Mouse (Mus musculus) limb, embryonic 12.5 days (tissue): ENCODE data around the gene Cnot1. TPM values are rescaled to one million over a fixed set of nuclear protein-coding genes. Genes with fewer than 3 reads are reported as not detected.

Experiments
- ATAC-seq: fragments of 200-750 bp; cut with Nextera tagmentation; 2 replicates; pipeline ENCODE4 v1.8.0; 2017; ENCODE audit warnings: low read depth, moderate TSS enrichment; ENCODE audit not compliant: insufficient number of reproducible peaks, insufficient read depth, low FRiP score, low TSS enrichment
- H3K27ac ChIP-seq: fragments of 300-500 bp; sonication (generic); 2 replicates; pipeline ENCODE4 v1.5.1; 2016; ENCODE audit warnings: mild to moderate bottlenecking, moderate library complexity
- H3K27me3 ChIP-seq: fragments of 300-500 bp; sonication (generic); 2 replicates; pipeline ENCODE4 v1.6.1; 2016; ENCODE audit warnings: mild to moderate bottlenecking, moderate library complexity
- H3K36me3 ChIP-seq: fragments of 300-500 bp; sonication (generic); 2 replicates; pipeline ENCODE4 v1.6.1; 2016; ENCODE audit warnings: mild to moderate bottlenecking, moderate library complexity
- H3K4me1 ChIP-seq: fragments of 300-500 bp; sonication (generic); replicated peaks from 2 replicates; pipeline ENCODE4 v1.6.1; 2016
- H3K4me2 ChIP-seq: fragments of 300-500 bp; sonication (generic); 2 replicates; pipeline ENCODE4 v1.6.1; 2016; ENCODE audit warnings: mild to moderate bottlenecking, moderate library complexity
- H3K4me3 ChIP-seq: fragments of 300-500 bp; sonication (generic); replicated peaks from 2 replicates; pipeline ENCODE4 v1.5.1; 2016; ENCODE audit warnings: mild to moderate bottlenecking
- H3K9ac ChIP-seq: fragments of 300-500 bp; sonication (generic); replicated peaks from 2 replicates; pipeline ENCODE4 v1.6.1; 2016; ENCODE audit warnings: mild to moderate bottlenecking, moderate library complexity
- H3K9me3 ChIP-seq: fragments of 300-500 bp; sonication (generic); 2 replicates; pipeline ENCODE4 v1.6.1; 2016; ENCODE audit warnings: mild to moderate bottlenecking, moderate library complexity
- WGBS: fragments of 180-500 bp; shearing (Covaris S2); methylation state at CpG from one replicate; pipeline ENCODE4 v1.1.7; 2016; 5-methylcytosine and 5-hydroxymethylcytosine counted together
- polyA plus RNA-seq: library from polyadenylated mRNA; unstranded; fragments of >200 nt; fragmentation: Nextera tagmentation; extraction: Ambion mirVana; gene quantifications from 2 replicates; pipeline ENCODE4 v1.2.1, GENCODE M21; 2016

Gene Cnot1
- 91.3 and 109 TPM in 2 replicates for polyA plus RNA-seq

- WGBS = under 1% methylated on average over 44 of the region's 44 CpGs
Measured at GRCm38 (mm10) chr8:95807331-95807843, at the start of gene Cnot1. Cnot1 (minus strand) TSS chr8:95807464.

GRCm38 (mm10) chr8:95854174-95854573, 46.9 kb upstream of the Cnot1 start:
- H3K4me2 ChIP-seq = no peak overlapping the region
- no peak overlapping the region for H3K9ac ChIP-seq
- ATAC-seq = no peak
- H3K27me3 ChIP-seq = no peaks in the 10 kb centered on the region
- no peaks in the 10 kb centered on the region for H3K36me3 ChIP-seq
- no peaks in the 10 kb centered on the region for H3K9me3 ChIP-seq
- no peak overlapping the region for H3K4me3 ChIP-seq
- H3K4me1 ChIP-seq = peaks cover 9% of the 10 kb centered on the region
- no peak overlapping the region for H3K27ac ChIP-seq
- WGBS = 85% methylated on average over 6 of the region's 6 CpGs

More at GRCm38 (mm10) chr8:95807331-95807843, at the start of gene Cnot1:
- Histone ChIP-seq H3K4me2 (peak within 1 kb of the TSS; percentile 87), H3K36me3 (peaks cover 8% of the 10 kb centered on the region), H3K9ac (peak within 1 kb of the TSS; percentile 98), H3K27me3 (no peaks in the 10 kb centered on the region), H3K9me3 (no peaks in the 10 kb centered on the region), H3K27ac (peak within 1 kb of the TSS; percentile 96), H3K4me1 (peaks cover 18% of the 10 kb centered on the region), H3K4me3 (peak within 1 kb of the TSS; percentile 98)
- ATAC-seq = peak; percentile 98

DNA sequence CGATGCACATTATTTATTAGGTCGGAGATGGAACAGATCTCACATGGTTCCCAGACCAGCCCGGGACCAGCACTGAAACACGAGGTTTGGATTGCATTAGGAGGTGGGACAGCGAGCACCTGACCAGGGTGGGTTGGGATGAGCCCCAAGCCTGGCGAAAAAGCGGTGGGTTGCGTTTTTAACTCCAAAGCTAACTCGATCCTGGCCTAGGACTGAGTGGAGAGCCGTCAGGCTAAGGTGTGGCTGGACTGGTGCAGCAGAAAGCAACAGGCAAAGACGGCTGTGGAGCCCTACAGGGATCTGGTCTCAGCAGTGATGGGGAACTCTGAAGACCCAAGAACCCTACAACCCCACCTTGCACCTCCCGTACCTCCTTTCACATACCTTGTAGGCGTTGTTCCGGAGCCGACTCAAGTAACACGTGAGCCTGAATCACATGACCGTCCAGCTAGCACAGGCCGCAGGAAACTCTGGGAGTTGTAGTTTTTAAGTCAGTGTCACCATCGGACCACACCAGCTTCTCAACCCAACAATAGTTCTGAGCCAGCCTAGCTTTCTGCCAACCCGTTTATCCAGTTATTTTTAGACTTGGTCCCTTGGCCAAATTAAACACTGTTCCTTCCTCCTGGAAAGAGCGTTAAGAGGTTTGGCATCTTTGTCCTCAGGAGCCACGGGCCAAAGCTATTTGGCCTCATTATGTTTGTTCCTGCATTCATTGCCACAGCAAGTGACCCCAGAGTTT, 46.0 kb upstream of the Cnot1 start, which contains the start of gene Slc38a7:
Gene Slc38a7, minus strand, starts transcription at position 438 of the 742 bp plus-strand sequence.
- peaks cover 9% of the 10 kb centered on the region for H3K4me1 ChIP-seq
- peak within 1 kb of the TSS; percentile 77 for H3K4me2 ChIP-seq
- H3K4me3 ChIP-seq = peak within 1 kb of the TSS; percentile 69
- no peaks in the 10 kb centered on the region for H3K27me3 ChIP-seq
- ATAC-seq = peak; percentile 94
- H3K36me3 ChIP-seq = peaks cover 3% of the 10 kb centered on the region
- H3K27ac ChIP-seq = no peak within 1 kb of the TSS
- H3K9me3 ChIP-seq = no peaks in the 10 kb centered on the region
- WGBS = 14% methylated on average over 22 of the region's 22 CpGs
- peak within 1 kb of the TSS; percentile 73 for H3K9ac ChIP-seq

DNA sequence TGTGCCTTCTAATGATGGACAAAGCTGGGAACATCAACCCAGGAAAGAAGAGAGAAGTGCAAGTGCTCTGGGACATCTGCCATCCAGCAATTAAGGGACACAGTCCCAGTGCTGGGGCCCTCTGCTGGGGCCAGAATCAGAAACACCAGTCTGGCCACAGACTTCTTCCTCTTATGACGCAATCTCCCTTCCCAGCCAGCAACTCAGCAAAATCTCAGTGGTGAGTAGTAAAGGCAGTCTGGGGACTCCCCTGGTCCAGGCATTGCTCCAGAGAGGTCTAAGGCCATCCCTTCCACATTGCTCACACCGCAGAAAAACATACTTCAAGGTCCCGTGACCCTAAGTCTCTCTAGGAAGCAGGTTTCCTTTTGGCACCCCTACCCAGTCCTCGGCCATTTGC, 45.0 kb upstream of the Cnot1 start:
- Histone ChIP-seq H3K27ac (no peak overlapping the region), H3K4me1 (peaks cover 9% of the 10 kb centered on the region), H3K9ac (peak overlapping the region; percentile 73; the same call in 1 of the 2 replicates), H3K4me2 (peak overlapping the region; percentile 77), H3K4me3 (peak overlapping the region; percentile 69), H3K9me3 (no peaks in the 10 kb centered on the region), H3K27me3 (no peaks in the 10 kb centered on the region), H3K36me3 (peaks cover 5% of the 10 kb centered on the region)
- WGBS = 75% methylated on average over 4 of the region's 4 CpGs
- no peak for ATAC-seq

DNA sequence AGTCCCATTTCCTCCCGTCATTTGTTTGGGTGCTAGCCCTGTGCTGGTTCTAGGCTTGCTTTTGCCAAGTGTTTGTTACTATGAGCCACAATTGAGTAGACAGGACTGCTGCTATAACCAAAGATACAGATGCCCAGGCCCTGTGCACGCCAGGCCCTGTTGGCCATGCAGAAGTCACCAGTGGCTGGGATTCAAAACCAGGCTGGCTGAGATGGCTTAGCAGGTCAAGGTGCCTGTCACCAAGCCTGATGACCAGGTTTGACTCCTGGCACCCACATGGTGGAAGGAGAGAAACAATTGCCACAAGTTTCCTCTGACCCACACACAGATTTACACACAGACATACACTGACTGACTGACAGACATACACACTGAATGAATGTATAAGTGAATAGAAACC, 43.1 kb upstream of the Cnot1 start:
- H3K36me3 ChIP-seq = peaks cover 13% of the 10 kb centered on the region
- no peaks in the 10 kb centered on the region for H3K27me3 ChIP-seq
- no peak overlapping the region for H3K9ac ChIP-seq
- no peak overlapping the region for H3K27ac ChIP-seq
- no peak overlapping the region for H3K4me3 ChIP-seq
- 91% methylated on average over 2 of the region's 2 CpGs for WGBS
- H3K4me1 ChIP-seq = peaks cover 9% of the 10 kb centered on the region
- H3K9me3 ChIP-seq = no peaks in the 10 kb centered on the region
- ATAC-seq = no peak
- H3K4me2 ChIP-seq = no peak overlapping the region

DNA sequence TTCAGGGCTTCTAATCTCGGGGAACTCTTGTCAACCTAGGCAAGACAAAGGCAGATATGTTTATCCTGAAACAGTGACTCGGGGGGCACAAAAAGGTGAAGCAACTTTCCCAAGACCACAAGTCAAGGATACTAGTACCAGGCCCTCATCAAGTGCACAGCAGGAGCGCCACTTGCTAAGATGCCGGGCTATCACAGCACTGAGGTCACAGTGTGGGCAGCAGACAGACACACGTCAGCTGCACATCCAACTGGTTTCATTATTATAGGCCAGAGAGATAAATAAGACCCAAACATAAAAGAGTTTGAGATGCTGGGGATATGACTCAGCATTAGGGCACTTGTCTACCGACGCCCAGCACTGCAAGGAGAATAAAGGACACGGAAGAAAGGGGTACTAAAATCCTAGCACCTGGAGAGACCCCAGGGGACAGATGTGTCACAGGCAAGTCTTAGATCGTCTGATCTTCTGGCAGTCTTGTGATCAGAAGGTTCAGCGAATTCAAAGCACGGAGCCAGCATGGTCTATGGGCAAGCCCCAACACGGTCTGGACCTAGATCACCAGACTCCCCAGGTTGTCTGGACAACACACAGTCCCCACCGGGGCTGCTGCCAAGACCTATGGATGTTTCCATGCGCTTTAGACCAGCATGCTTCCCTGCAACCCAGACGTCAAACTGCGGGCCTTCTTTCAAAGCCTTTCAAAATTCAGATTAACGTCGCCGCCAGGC, 41.6 kb upstream of the Cnot1 start:
- Histone ChIP-seq H3K4me3 (no peak overlapping the region), H3K36me3 (peaks cover 27% of the 10 kb centered on the region), H3K4me1 (peaks cover 9% of the 10 kb centered on the region), H3K9ac (no peak overlapping the region), H3K9me3 (no peaks in the 10 kb centered on the region), H3K4me2 (no peak overlapping the region), H3K27ac (no peak overlapping the region), H3K27me3 (no peaks in the 10 kb centered on the region)
- no peak for ATAC-seq
- 90% methylated on average over 19 of the region's 19 CpGs for WGBS

GRCm38 (mm10) chr8:95848061-95848551, 40.8 kb upstream of the Cnot1 start:
- WGBS = 81% methylated on average over 24 of the region's 24 CpGs
- Histone ChIP-seq H3K27ac (no peak overlapping the region), H3K36me3 (peaks cover 35% of the 10 kb centered on the region), H3K27me3 (no peaks in the 10 kb centered on the region), H3K4me3 (no peak overlapping the region), H3K9me3 (no peaks in the 10 kb centered on the region), H3K9ac (no peak overlapping the region), H3K4me1 (peaks cover 9% of the 10 kb centered on the region), H3K4me2 (no peak overlapping the region)
- ATAC-seq = no peak

GRCm38 (mm10) chr8:95845026-95845425, 37.8 kb upstream of the Cnot1 start:
- Histone ChIP-seq H3K9me3 (no peaks in the 10 kb centered on the region), H3K4me2 (no peak overlapping the region), H3K9ac (no peak overlapping the region), H3K27ac (no peak overlapping the region), H3K36me3 (peaks cover 63% of the 10 kb centered on the region), H3K4me3 (no peak overlapping the region), H3K4me1 (no peaks in the 10 kb centered on the region), H3K27me3 (no peaks in the 10 kb centered on the region)
- 86% methylated on average over 7 of the region's 7 CpGs for WGBS
- ATAC-seq = no peak

- Histone ChIP-seq H3K27ac (no peak overlapping the region), H3K9ac (no peak overlapping the region), H3K4me3 (no peak overlapping the region), H3K9me3 (no peaks in the 10 kb centered on the region), H3K4me1 (no peaks in the 10 kb centered on the region), H3K27me3 (no peaks in the 10 kb centered on the region), H3K4me2 (no peak overlapping the region), H3K36me3 (peaks cover 67% of the 10 kb centered on the region)
- WGBS = 92% methylated on average over 6 of the region's 6 CpGs
- ATAC-seq = no peak
Measured at GRCm38 (mm10) chr8:95843968-95844367, 36.7 kb upstream of the Cnot1 start.

DNA sequence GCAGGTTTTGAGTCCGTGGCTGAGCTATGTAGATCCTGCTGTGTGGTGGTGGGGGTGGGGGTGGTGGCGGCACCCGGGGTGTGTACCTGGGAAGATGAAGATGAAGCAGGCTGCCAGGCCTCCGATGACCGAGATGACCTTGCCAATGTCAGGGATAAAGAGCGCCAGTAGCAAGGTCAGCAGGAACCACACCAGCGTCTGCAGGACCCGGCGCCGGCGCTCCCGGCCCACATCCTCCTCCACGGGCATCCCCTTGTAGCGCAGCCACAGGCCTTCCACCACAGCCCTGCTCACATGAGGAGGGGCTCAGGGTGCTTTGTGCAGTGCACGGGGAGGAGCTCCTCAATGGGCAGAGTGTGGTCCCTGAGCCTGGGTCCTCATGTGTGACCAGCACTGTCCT, 34.2 kb upstream of the Cnot1 start:
- H3K4me1 ChIP-seq = no peaks in the 10 kb centered on the region
- no peak overlapping the region for H3K4me3 ChIP-seq
- no peaks in the 10 kb centered on the region for H3K9me3 ChIP-seq
- H3K27ac ChIP-seq = no peak overlapping the region
- peaks cover 71% of the 10 kb centered on the region for H3K36me3 ChIP-seq
- no peak overlapping the region for H3K4me2 ChIP-seq
- 91% methylated on average over 15 of the region's 15 CpGs for WGBS
- no peak for ATAC-seq
- no peak overlapping the region for H3K9ac ChIP-seq
- no peaks in the 10 kb centered on the region for H3K27me3 ChIP-seq

DNA sequence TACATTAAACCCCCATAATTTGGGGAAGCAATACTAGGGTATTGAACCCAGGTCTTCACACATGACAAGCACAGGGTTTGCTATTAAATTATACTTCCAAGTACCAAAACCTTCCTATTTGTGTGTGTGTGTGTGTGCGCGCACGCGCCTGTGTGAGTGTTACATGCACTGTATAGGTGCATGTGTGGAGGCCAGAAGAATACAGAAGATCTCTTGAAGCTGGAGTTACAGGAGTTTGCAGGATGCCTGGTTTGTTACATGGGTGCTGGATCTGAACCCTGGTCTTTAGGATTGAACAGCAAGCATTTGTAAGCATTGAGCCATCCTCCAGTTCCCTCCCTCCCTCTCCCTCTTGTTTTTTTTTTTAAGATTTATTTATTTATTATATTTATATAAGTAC, 32.0 kb upstream of the Cnot1 start:
- no peak overlapping the region for H3K27ac ChIP-seq
- no peak for ATAC-seq
- H3K27me3 ChIP-seq = no peaks in the 10 kb centered on the region
- H3K4me1 ChIP-seq = no peaks in the 10 kb centered on the region
- peaks cover 53% of the 10 kb centered on the region for H3K36me3 ChIP-seq
- H3K9me3 ChIP-seq = no peaks in the 10 kb centered on the region
- H3K9ac ChIP-seq = no peak overlapping the region
- H3K4me2 ChIP-seq = no peak overlapping the region
- 100% methylated on average over 4 of the region's 4 CpGs for WGBS
- no peak overlapping the region for H3K4me3 ChIP-seq
